Mouse (Mus musculus): Measurements from ENCODE around the gene Xpo4.

DNA sequence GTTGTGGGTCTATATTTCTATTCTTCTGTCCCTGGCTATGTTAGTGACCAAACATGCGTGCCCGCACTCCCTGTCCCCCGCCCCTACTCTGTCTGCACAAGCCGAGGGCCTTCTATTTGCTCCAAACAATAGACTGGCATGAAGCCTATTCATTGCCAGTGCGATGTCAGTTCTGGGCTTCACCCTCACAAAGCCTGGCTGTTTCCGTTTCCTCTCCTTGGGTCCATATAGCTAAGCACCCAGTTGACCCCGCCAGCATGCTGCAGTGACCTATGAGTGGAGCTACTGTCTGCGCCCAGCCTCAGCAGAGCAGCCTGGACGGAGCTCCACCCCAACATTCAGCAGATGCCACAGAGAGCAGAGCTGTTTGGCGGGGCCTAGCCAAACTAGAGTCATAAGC is 43.9 kb upstream of the Xpo4 start:
- no peak for TF ChIP-seq ZC3H11A (IDR thresholded peaks at IDR 0.05; ENCODE audit: borderline replicate concordance, low read depth, low read length)
- TF ChIP-seq HCFC1 (IDR thresholded peaks at IDR 0.05; ENCODE audit: borderline replicate concordance, insufficient read depth, low read length), result no peak
- TF ChIP-seq CHD2 (IDR thresholded peaks at IDR 0.05; ENCODE audit: low read depth, low read length), result no peak
- TF ChIP-seq ZNF384 (IDR thresholded peaks at IDR 0.05; ENCODE audit: low read depth, low read length), result no peak

All from ES-E14 (cell line).